Mouse (Mus musculus) inflammation-experienced regulatory T-cells, adult 6 months (primary cell): Measurements from ENCODE around the gene Wdcp. TPM values are rescaled to one million over a fixed set of nuclear protein-coding genes. Genes with fewer than 3 reads are reported as not detected.
A peak's percentile ranks its signal among the peaks of the same experiment; 100 is the strongest.
"Not testable (repeated sequence)": the region's sequence is repeated elsewhere in the genome, so short reads cannot be mapped to it uniquely, and the experiment has no call there.

Source experiments
- ATAC-seq: one replicate; pipeline ENCODE4 v1.8.0; 2017
- polyA plus RNA-seq, 3 experiments: library from polyadenylated mRNA; unstranded; fragments of 100-300 nt; shearing (Covaris generic); gene quantifications; one replicate each; pipeline ENCODE4 v1.2.1; 2017

Wdcp gene
- polyA plus RNA-seq, 3 experiments from 2014 or later: 9.4 to 13.1 (median 12.3) TPM

DNA sequence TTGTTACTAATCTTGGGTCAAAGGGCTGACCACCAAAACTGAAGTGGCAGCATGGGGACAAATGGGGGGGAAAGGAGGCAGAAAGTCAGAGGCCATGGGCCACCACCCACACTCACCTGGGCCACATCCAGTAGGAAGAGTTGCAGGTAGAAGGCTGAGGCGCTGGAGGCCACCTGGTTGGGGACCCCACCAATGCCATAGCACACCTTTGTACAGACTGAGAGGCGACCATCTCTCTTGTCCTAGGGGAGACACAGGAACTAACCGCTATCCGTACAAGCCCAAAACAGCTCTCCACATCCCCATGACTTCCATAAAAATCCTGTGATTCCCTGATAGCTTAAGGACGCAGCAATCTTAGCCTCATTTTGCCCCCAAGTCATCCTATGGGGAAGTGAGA lies 28.2 kb downstream of the Wdcp start:
- ATAC-seq: no peak

GRCm38 (mm10) chr12:4872273-4872672 lies 29.2 kb downstream of the Wdcp start:
- no peak for ATAC-seq

DNA sequence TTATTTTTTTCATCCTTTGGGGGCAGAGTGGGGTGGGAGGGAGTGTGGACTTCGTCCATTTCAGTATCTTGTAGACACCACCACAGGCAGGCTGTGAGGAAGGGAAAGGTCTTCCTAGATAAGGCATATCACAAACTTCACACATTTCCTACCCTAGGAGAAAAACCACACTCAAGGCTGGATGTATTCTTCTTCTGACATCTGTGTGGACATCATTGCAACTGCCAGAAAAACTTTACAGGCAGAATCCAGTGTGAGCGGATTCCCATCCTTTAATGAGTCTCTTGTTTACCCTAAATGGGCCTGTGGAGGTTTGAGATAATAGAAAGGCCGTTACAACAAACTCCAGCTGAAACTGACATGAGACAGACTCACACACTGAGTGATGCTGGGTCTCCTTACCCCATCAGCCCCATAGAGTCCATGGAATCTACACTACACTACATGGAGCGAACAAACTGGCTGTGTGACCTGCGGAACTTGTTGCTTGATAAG lies 29.9 kb downstream of the Wdcp start:
- ATAC-seq: no peak

GRCm38 (mm10) chr12:4873531-4873930 lies 30.4 kb downstream of the Wdcp start:
- ATAC-seq: no peak

DNA sequence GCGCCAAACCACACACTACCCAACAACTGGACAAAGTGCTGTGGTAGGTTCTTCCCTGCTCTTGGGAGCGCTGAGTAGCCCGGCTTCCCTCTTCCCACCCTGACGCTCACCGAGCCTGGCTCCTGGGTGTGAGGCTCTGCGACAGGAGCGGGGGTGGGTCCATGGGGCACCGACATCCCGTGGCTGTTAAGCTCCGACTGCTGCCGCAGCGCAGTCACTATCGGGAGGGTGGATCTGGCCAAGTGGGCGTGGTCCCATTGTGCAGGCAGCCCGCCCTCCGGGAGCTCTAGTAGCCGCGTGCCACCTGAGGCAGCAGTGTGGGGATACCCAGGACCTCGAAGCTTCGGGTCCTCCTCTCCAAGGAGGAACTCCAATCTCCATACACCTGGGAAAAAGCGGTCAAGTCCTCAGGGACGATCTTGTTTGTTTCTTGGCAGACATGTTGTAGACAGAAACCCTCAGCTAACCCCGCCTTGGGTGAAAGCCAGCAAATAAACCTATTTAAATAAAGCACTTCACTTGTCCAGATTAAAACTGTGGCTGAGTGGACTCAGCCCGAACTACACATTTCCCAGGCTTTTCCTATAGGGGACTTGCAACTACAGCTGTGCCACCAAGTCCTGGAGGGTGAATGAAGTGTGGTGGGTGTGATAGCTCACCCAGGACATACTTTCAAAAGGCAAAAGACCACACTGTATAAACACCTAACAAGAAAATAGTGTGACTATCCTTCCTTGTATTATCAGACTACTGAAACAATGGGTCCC lies 31.2 kb downstream of the Wdcp start, which contains the start of gene Mfsd2b:
Mfsd2b (minus strand) TSS at position 199 of the 767 bp plus-strand sequence.
- peak; percentile 93 for ATAC-seq

GRCm38 (mm10) chr12:4875623-4876022 lies 32.5 kb downstream of the Wdcp start:
- no peak for ATAC-seq

DNA sequence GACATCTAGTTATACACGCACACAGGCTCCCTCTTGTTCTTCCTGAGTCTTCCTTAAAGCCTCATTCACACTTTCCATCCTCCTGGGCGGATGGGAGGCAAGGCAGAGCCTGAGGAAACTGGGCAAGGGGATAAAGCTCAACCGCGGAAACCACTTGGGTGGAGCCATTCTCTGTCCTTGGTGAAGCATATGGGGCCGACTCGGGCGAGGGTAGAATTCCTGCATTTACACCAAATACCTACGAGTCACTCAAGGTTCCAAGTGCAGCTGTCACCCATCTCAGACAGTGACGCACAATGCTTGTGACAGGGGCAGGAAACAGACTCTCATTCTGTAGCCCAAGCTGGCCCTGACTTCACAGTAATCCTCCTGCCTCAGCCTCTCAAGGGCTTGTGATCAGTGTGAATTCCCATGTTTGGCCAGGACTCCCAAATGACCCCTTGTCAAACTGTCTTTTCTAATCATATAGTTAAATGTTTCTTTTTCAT lies 35.2 kb downstream of the Wdcp start:
- ATAC-seq: no peak

DNA sequence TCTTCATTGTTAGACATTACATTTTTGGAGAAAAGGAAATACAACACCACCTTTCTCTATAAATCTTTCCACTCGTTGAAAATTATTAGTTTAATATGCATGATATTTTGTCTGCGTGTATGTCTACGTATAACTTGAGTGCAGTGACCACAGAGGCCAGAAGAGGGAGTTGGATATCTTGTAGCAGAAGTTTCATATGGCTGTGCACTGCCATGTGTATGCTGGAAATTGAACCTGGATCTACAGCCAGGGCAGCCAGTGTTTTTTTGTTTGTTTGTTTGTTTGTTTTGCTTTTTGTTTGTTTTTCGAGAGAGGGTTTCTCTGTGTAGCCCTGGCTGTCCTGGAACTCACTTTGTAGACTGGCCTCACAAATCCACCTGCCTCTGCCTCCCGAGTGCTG lies 35.9 kb downstream of the Wdcp start:
- ATAC-seq: no peak

DNA sequence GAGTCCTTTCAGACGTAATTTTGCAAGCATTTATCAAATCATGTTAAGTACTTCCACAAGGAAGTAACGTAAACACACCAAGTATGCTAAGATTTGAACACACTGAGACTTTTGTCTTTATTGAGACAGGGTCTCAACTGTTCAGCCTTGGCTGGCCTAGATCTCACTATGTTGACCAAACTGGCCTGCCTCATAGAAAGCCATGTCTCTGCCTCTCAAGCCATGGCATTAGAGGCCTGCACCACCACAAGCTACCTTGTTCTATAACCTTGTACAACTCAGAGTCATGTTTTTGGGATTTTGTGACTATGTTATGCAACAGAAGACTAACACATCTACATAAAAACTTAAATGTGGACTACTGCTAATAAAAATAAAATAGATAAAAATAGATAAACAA lies 39.0 kb downstream of the Wdcp start:
- ATAC-seq: no peak

- no peak for ATAC-seq
Observed at GRCm38 (mm10) chr12:4885062-4885461, 42.0 kb downstream of the Wdcp start.

DNA sequence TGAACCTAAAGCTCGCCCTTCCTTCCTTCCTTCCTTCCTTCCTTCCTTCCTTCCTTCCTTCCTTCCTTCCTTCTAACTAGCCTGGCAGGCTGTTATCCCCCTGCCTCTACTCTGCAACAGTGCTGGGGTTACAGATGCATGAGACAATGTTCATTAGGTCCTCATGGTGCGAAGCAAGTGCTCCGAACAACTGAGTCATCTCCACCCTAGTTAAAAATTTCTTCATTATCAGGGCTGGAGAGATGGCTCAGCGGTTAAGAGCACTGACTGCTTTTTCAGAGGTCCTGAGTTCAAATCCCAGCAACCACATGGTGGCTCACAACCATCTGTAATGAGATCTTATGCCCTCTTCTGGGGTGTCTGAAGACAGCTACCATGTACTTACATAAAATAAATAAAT lies 43.5 kb downstream of the Wdcp start:
- not testable (repeated sequence) for ATAC-seq

DNA sequence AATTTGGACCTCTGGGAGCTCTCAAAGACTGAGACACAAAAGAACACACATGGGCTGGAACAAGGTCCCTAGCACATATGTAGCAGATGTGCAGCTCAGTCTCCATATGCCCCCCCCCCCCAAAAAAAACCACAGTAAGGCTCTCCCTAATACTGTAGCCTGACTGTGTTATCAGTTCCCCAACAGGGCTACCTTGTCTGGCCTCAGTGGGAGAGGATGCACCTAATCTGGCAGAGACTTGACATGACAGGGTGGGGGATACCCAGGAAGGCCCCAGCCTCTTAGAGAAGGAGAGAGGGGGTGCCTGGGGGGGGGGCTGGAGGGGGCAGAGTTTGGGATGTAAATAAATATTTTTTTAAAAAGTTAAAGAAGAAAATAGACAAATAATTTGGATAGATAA lies 45.6 kb downstream of the Wdcp start:
- ATAC-seq: no peak

GRCm38 (mm10) chr12:4889251-4889650 lies 46.1 kb downstream of the Wdcp start:
- ATAC-seq: no peak

DNA sequence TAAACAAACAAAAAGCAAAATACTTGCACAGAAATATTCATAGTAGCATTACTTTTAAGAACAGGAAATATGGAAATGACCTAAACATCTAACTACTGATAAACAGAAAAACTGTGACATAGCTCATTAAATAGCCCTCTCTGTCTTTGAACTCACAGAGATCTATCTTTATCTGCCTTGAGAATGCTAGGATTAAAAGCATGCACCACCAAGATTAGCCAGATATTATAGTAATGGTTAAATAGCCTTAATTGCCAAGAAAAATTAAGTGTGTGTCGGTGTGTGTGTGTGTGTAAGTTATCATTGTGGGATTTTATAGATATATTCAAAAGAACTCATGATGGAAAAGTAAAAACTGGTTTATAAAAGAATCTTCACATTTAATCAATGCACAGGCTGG lies 46.8 kb downstream of the Wdcp start:
- ATAC-seq: no peak

- no peak for ATAC-seq
Observed at GRCm38 (mm10) chr12:4898024-4898423, 54.9 kb downstream of the Wdcp start.

- ATAC-seq: no peak
Observed at GRCm38 (mm10) chr12:4905946-4906345, 62.8 kb downstream of the Wdcp start.

DNA sequence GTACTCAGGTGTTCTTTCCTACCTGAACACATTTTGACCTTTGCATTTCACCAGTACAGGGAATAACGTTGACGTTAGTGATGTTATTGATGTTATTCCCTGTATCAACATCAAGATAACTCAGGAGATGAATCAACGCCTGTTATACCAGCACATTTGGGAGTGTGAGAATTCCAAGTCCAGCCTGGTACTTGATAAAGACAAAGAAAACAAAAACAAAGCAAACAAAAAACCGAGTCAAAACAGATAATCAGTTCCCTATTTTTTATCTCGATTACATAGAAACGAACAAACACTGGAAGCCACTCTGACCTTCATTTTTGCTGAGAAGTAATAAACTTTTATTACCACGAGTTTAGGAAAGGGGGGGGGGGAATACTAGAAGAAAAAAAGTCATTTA lies 63.4 kb downstream of the Wdcp start:
- ATAC-seq: no peak

DNA sequence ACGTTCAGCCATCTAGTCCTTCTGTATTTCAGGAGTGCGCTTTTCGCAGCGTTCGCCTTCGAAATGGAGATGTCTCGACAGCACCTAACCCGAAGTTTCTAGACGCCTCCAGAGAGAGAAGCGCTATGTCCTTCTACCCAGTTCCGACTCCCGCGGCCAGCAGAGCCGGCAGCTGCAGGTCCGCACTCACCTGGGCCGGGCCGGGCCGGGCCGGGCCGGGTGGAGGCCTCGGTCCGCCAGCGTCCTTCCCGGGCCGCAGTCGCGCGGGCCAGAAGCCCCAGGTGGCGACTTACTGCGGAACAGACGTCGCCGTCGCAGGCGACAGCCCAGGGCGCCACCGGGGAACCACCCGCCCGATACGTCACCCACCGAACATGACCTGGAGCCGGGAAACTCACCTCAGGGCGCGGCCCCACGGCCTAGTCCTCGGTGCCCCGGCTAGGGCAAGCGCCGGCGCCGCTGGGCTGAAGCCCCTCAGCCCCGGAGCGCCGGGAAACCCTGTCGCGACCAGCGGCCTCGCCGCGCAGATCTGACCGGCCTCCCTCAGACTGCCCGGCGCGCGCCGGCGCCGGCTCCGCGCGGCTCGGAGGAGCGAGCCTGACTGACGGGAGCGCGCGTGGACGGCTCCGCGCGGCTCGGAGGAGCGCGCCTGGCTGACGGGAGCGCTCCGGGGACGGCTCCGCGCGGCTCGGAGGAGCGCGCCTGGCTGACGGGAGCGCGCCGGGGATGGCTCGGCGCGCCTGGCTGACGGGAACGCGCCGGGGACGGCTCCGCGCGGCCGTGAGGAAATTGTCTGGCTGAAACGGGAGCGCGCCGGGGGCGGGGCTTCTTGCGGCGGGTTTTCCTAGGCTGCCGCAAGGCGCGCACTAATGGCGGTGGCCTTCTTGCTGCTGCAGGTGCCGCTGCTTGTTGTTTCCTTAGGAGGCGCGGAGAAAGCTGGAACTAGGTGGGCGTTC lies 64.1 kb downstream of the Wdcp start, which contains the start of gene Ubxn2a:
Ubxn2a (minus strand) TSS at position 755 of the 956 bp plus-strand sequence.
- peak; percentile 90 for ATAC-seq

GRCm38 (mm10) chr12:4908391-4908790 lies 65.3 kb downstream of the Wdcp start:
- no peak for ATAC-seq
